Mouse (Mus musculus) G1E (cell line): ENCODE data around the gene Gm8050. TPM values are rescaled to one million over a fixed set of nuclear protein-coding genes. Genes with fewer than 3 reads are reported as not detected.
"Not testable (repeated sequence)": the region's sequence is repeated elsewhere in the genome, so short reads cannot be mapped to it uniquely, and the experiment has no call there.

ENCODE experiments used
- ATAC-seq: 2 replicates; pipeline ENCODE4 v1.8.0; 2016; ENCODE audit warnings: mild to moderate bottlenecking; ENCODE audit not compliant: insufficient number of reproducible peaks, poor library complexity, low FRiP score, severe bottlenecking; ENCODE audit errors: extremely low read depth
- DNase-seq: peaks from one replicate; pipeline ENCODE4 v3.0.0; 2012; ENCODE audit warnings: low spot score
- H3K27me3 ChIP-seq: 2 replicates; pipeline ENCODE4 v1.6.1; 2012; ENCODE audit warnings: mild to moderate bottlenecking, low read length, inconsistent platforms; ENCODE audit not compliant: insufficient read depth
- H3K36me3 ChIP-seq: replicated peaks from 2 replicates; pipeline ENCODE3; 2012; ENCODE audit warnings: mild to moderate bottlenecking, inconsistent platforms
- H3K4me1 ChIP-seq: 2 replicates; pipeline ENCODE4 v1.6.1; 2012; ENCODE audit warnings: low read depth, low read length, inconsistent platforms, mixed read lengths; ENCODE audit not compliant: insufficient read depth
- H3K4me3 ChIP-seq: 2 replicates; pipeline ENCODE4 v1.5.1; 2012; ENCODE audit warnings: low read depth, mild to moderate bottlenecking, inconsistent platforms, low read length, moderate library complexity, mixed read lengths
- H3K9me3 ChIP-seq: replicated peaks from 2 replicates; pipeline ENCODE4 v1.6.1; 2012; ENCODE audit warnings: inconsistent platforms
- polyA plus RNA-seq: library from polyadenylated mRNA; stranded (reverse); fragments of >175 nt; gene quantifications from 2 replicates; pipeline ENCODE4 v1.2.3, GENCODE M21; 2012
- total RNA-seq, 2 experiments: library from RNA; stranded (forward) in 1 of 2; stranded (reverse) in 1 of 2; fragments of 200-1000 nt in 1 of 2; fragments of >200 nt in 1 of 2; fragmentation: Nextera tagmentation in 1 of 2; gene quantifications; 2 replicates each; pipeline ENCODE4 v1.2.3; 2014 to 2017

Gene Gm8050
- not detected in 2 replicates for total RNA-seq (2014; fragmentation: Nextera tagmentation)
- total RNA-seq (2017) = 0.12 and 0.16 TPM in 2 replicates
- not detected in 2 replicates for polyA plus RNA-seq

GRCm38 (mm10) chr14:6720151-6720550, at the start of gene Gm8050:
Gm8050 (minus strand) TSS chr14:6720251.
- ATAC-seq, H3K4me1 ChIP-seq, H3K36me3 ChIP-seq, H3K9me3 ChIP-seq, H3K4me3 ChIP-seq, H3K27me3 ChIP-seq, DNase-seq: not testable (repeated sequence)

DNA sequence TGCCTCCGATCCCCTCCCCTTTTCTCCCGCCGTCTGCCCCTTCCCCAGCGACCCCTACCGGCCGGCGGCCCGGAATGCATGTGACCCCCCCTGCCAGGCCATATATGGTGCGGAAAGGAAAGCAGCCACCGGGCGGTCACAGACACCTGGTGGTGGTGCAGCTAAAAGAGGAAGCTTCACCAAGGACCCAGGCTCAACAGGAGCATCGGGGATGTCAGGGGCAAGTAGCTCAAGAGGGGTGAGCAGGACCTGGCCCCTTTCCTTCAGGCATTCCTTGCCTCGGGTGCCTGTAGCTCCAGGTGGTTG, 37.1 kb upstream of the Gm8050 start:
- not testable (repeated sequence) for DNase-seq, H3K9me3 ChIP-seq, H3K4me1 ChIP-seq, ATAC-seq, H3K36me3 ChIP-seq, H3K4me3 ChIP-seq, H3K27me3 ChIP-seq

DNA sequence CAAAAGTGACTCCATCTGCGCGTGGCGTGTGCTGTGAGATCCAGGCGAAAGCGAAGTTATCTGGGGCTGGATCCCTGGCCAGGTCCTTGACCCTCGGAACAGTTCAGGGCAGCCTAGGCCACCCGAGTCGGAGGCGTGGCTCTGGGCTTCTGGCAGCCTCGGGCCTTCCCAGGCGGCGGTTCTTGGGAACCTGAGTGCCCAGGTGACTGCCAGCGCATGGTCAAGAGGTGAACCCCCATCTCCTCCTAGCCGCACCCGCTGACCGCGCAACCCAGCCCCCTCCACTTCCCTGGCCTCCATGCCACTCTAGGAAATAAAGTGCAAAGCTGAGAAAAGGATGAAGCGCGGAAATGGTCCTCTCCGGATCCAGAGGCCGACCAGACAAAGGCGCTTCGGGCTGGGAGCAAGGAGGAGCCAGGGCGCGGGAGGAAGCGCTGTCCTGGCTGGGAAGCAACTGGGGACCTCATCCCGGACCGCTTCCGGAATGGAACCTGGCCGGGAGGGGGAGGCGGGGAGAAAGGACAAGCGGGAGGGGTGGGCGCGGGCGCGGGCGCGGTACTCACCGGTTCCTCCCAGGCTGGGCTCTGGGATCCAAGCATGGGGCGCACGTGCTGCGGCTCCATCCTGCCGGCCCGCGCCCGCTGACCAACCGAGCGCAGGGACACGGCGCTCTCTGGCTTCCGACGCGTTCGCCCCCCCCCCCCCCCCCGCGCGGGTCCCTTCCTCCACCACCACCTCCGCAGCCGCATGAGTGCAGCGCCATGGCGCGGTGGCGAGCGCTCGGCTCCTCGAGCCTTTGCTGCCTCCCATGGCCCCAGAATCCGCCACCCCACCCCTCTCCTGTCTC, 36.6 kb upstream of the Gm8050 start:
- H3K4me3 ChIP-seq, DNase-seq, ATAC-seq: not testable (repeated sequence)

GRCm38 (mm10) chr14:6742232-6742631, 22.2 kb upstream of the Gm8050 start, which contains the start of gene Gm3636:
Gm3636 (minus strand) TSS chr14:6742332.
- not testable (repeated sequence) for H3K4me1 ChIP-seq, H3K27me3 ChIP-seq, H3K9me3 ChIP-seq, H3K36me3 ChIP-seq, ATAC-seq, DNase-seq, H3K4me3 ChIP-seq

More for the DNA sequence above, 36.6 kb upstream of the Gm8050 start:
- not testable (repeated sequence) for H3K27me3 ChIP-seq, H3K36me3 ChIP-seq, H3K9me3 ChIP-seq, H3K4me1 ChIP-seq

DNA sequence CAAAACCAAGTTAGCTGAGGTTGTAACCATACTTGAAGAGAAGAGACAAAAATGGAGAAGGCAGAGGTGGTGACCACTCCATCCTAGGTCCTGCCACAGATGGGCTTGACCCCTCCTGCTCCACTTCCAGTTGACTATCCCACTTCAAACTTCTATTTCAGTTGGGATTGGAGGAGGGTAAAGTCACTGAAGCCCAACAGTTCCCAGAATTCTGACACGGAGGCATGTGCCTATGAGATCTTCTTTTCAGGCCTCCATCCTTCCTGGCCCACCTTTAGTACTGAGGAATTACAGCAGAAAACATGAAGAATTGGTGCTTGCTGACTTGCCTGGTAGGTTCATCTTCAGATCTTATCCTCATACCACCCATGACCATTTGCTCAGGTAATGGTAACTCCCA, 36.0 kb downstream of the Gm8050 start, which contains the start of gene Gm10251:
Gene Gm10251, minus strand, starts transcription at position 101 of the 400 bp plus-strand sequence.
- not testable (repeated sequence) for H3K27me3 ChIP-seq, DNase-seq, H3K4me1 ChIP-seq, ATAC-seq, H3K4me3 ChIP-seq, H3K36me3 ChIP-seq, H3K9me3 ChIP-seq

Other genes starting within 250 kb of the Gm8050 start
- gene Gm8356, start 183.0 kb downstream of the Gm8050 start, total RNA-seq (2014; fragmentation: Nextera tagmentation) = not detected in 2 replicates
- gene Gm8356, start 183.0 kb downstream of the Gm8050 start, total RNA-seq (2017) = not detected in 2 replicates
- gene Gm8356, start 183.0 kb downstream of the Gm8050 start, polyA plus RNA-seq = not detected in 2 replicates
- not detected in 2 replicates for gene Gm3629, start 129.6 kb downstream of the Gm8050 start, total RNA-seq (2014; fragmentation: Nextera tagmentation)
- 0.33 TPM in 1 of 2 replicates, not detected in the other for gene Gm3629, start 129.6 kb downstream of the Gm8050 start, total RNA-seq (2017)
- not detected in 2 replicates for gene Gm3629, start 129.6 kb downstream of the Gm8050 start, polyA plus RNA-seq
- not detected in 2 replicates for gene Gm3460, start 97.8 kb downstream of the Gm8050 start, total RNA-seq (2014; fragmentation: Nextera tagmentation)
- gene Gm3460, start 97.8 kb downstream of the Gm8050 start, total RNA-seq (2017) = not detected in 2 replicates
- not detected in 2 replicates for gene Gm3460, start 97.8 kb downstream of the Gm8050 start, polyA plus RNA-seq
- not detected in 2 replicates for gene Gm10251, start 36.1 kb downstream of the Gm8050 start, total RNA-seq (2014; fragmentation: Nextera tagmentation)
- gene Gm10251, start 36.1 kb downstream of the Gm8050 start, total RNA-seq (2017) = 0.16 TPM in 1 of 2 replicates, not detected in the other
- not detected in 2 replicates for gene Gm10251, start 36.1 kb downstream of the Gm8050 start, polyA plus RNA-seq
- gene Gm3636, start 22.1 kb upstream of the Gm8050 start, total RNA-seq (2014; fragmentation: Nextera tagmentation) = not detected in 2 replicates
- not detected in 2 replicates for gene Gm3636, start 22.1 kb upstream of the Gm8050 start, total RNA-seq (2017)
- gene Gm3636, start 22.1 kb upstream of the Gm8050 start, polyA plus RNA-seq = not detected in 2 replicates
- not detected in 2 replicates for gene Gm8362, start 54.2 kb upstream of the Gm8050 start, total RNA-seq (2014; fragmentation: Nextera tagmentation)
- gene Gm8362, start 54.2 kb upstream of the Gm8050 start, total RNA-seq (2017) = not detected in 2 replicates
- gene Gm8362, start 54.2 kb upstream of the Gm8050 start, polyA plus RNA-seq = not detected in 2 replicates
- not detected in 2 replicates for gene Gm3642, start 120.1 kb upstream of the Gm8050 start, total RNA-seq (2014; fragmentation: Nextera tagmentation)
- 0.22 TPM in 1 of 2 replicates, not detected in the other for gene Gm3642, start 120.1 kb upstream of the Gm8050 start, total RNA-seq (2017)
- not detected in 2 replicates for gene Gm3642, start 120.1 kb upstream of the Gm8050 start, polyA plus RNA-seq
- not detected in 2 replicates for gene Gm3667, start 169.7 kb upstream of the Gm8050 start, total RNA-seq (2014; fragmentation: Nextera tagmentation)
- not detected in 2 replicates for gene Gm3667, start 169.7 kb upstream of the Gm8050 start, total RNA-seq (2017)
- gene Gm3667, start 169.7 kb upstream of the Gm8050 start, polyA plus RNA-seq = not detected in 2 replicates